21 mouse cellular contexts compared by ENCODE assay signal in genomic region chr5:111356811-111357617, GRCm38 (mm10). TPM values are rescaled to one million over a fixed set of nuclear protein-coding genes. Genes with fewer than 3 reads are reported as not detected.
DNase-seq lines count a peak whose midpoint lies in the region; ATAC-seq and TF ChIP-seq lines count a peak whose summit lies in the region.
"Had no signal": no experiment of that assay in that cellular context is flagged by ENCODE, and none has a peak within 500 bp of the region (broad histone marks: within the 10 kb centered on the region; RNA-seq: fewer than 3 reads in every experiment).

No protein-coding gene starts in this region.

- no peak overlapping the region for H3K9ac ChIP-seq in lung, postnatal 0 days (replicated peaks; ENCODE audit: low read depth)
- H3K9ac ChIP-seq: embryonic facial prominence, embryonic 15.5 days; hindbrain, embryonic 13.5 days; liver, embryonic 14.5 days; neural tube, embryonic 13.5 days; stomach, embryonic 15.5 days had no signal

- no peak for TF ChIP-seq EP300 in lung, postnatal 0 days (IDR thresholded peaks at IDR 0.05)

- peak; percentile 73 for DNase-seq in lung, postnatal 0 days (ENCODE audit: low spot score)
- DNase-seq in thymus, postnatal 36 days, result peak; percentile 42 to 55
- no peak for DNase-seq in cerebellum, postnatal 36 days
- no peak for DNase-seq in right cerebral cortex, postnatal 25 days
- no peak for DNase-seq in adrenal gland, postnatal 36 days
- DNase-seq: adrenal gland, postnatal 14 days; cerebellum, adult 8-10 months; embryo, embryonic 11 days; gastrocnemius, postnatal 25 days; kidney, adult 9 months; left cerebral cortex, postnatal 4 days had no signal

- TF ChIP-seq CTCF in lung, postnatal 0 days (IDR thresholded peaks at IDR 0.05), result no peak

- 0 out of 2 replicates have a peak, but pooled peaks have one; percentile 22 for ATAC-seq in common myeloid progenitor, adult 5-6 weeks (replicated peaks; ENCODE audit: low read depth, poor library complexity, severe bottlenecking)
- peak; percentile 92 for ATAC-seq in lung, postnatal 0 days
- peak; percentile 79 for ATAC-seq in megakaryocyte-erythroid progenitor cell, adult 5-6 weeks (replicated peaks; ENCODE audit: low FRiP score, low TSS enrichment, poor library complexity, severe bottlenecking)

- no peak overlapping the region for H3K4me2 ChIP-seq in lung, postnatal 0 days (replicated peaks; ENCODE audit: low read depth, low read length)
- H3K4me2 ChIP-seq: embryonic facial prominence, embryonic 15.5 days; hindbrain, embryonic 13.5 days; midbrain, embryonic 11.5 days; neural tube, embryonic 13.5 days; stomach, embryonic 15.5 days had no signal

- no peak overlapping the region for H3K4me3 ChIP-seq in lung, postnatal 0 days (ENCODE audit: low read depth, low read length)
- H3K4me3 ChIP-seq: embryonic facial prominence, embryonic 15.5 days; forebrain, embryonic 10.5 days; hindbrain, embryonic 13.5 days; neural tube, embryonic 13.5 days; stomach, embryonic 15.5 days had no signal

- H3K27ac ChIP-seq in lung, postnatal 0 days (ENCODE audit: low read length), result no peak overlapping the region
- H3K27ac ChIP-seq: embryonic facial prominence, embryonic 15.5 days; forebrain, embryonic 10.5 days; hindbrain, embryonic 13.5 days; liver, embryonic 14.5 days; neural tube, embryonic 13.5 days; stomach, embryonic 15.5 days had no signal

- H3K27me3 ChIP-seq in lung, postnatal 0 days (replicated peaks; ENCODE audit: insufficient read depth, low read length), result no peaks in the 10 kb centered on the region
- H3K27me3 ChIP-seq: CH12.LX; embryonic facial prominence, embryonic 15.5 days; hindbrain, embryonic 13.5 days; neural tube, embryonic 13.5 days; stomach, embryonic 15.5 days had no signal

- 76% methylated on average over 12 of the region's 12 CpGs for WGBS in lung, postnatal 0 days

- H3K36me3 ChIP-seq in lung, postnatal 0 days (ENCODE audit: insufficient read depth, low read length), result peaks cover 10% of the 10 kb centered on the region

- no peaks in the 10 kb centered on the region for H3K4me1 ChIP-seq in lung, postnatal 0 days (ENCODE audit: insufficient read depth, low read depth, low read length)
- H3K4me1 ChIP-seq: embryonic facial prominence, embryonic 15.5 days; forebrain, embryonic 10.5 days; hindbrain, embryonic 13.5 days; stomach, embryonic 15.5 days had no signal

- H3K9me3 ChIP-seq in lung, postnatal 0 days (ENCODE audit: low read length), result no peaks in the 10 kb centered on the region
- H3K9me3 ChIP-seq: embryonic facial prominence, embryonic 15.5 days; forebrain, embryonic 10.5 days; hindbrain, embryonic 13.5 days; neural tube, embryonic 13.5 days; stomach, embryonic 15.5 days had no signal

RNA-seq across cellular contexts. Expression of gene Pitpnb, which starts 26.5 kb away (rescaled TPM):
- 23.4 and 37.8 TPM in 2 replicates for total RNA-seq in common myeloid progenitor, adult 5-6 weeks (2017)
- polyA plus RNA-seq in lung, postnatal 0 days (2015; fragmentation: Nextera tagmentation; extraction: Ambion mirVana), result 56.4 and 57.1 TPM in 2 replicates
- total RNA-seq in megakaryocyte-erythroid progenitor cell, adult 5-6 weeks (2014; fragmentation: Nextera tagmentation), result 53.8 and 59.5 TPM in 2 replicates
- 24.2 TPM in 2 replicates for total RNA-seq in megakaryocyte-erythroid progenitor cell, adult 5-6 weeks (2017)
- total RNA-seq in adrenal gland, postnatal 36 days (2021), result 10 to 100 TPM; 74.2 to 74.8 TPM

Comparison
In these comparisons a context has a peak if more than half of its experiments do, and no peak if none do; other contexts are left out.
1. ATAC-seq: peak in every context shown above with its lines; median percentile 92 in lung, postnatal 0 days; 79 in megakaryocyte-erythroid progenitor cell, adult 5-6 weeks; 22 in common myeloid progenitor, adult 5-6 weeks.
2. DNase-seq: peak in lung, postnatal 0 days (single experiment) and thymus, postnatal 36 days (2 of 2); none in cerebellum, postnatal 36 days (0 of 2), right cerebral cortex, postnatal 25 days (single experiment) and adrenal gland, postnatal 36 days (0 of 2).